Mouse (Mus musculus): ENCODE measurements at regions not wholly inside any gene's neighbourhood (a gene's known extent, or its start where the extent isn't known, plus 50 kb on each side); places are given as distances from the start of the nearest gene placed in this dataset.

DNA sequence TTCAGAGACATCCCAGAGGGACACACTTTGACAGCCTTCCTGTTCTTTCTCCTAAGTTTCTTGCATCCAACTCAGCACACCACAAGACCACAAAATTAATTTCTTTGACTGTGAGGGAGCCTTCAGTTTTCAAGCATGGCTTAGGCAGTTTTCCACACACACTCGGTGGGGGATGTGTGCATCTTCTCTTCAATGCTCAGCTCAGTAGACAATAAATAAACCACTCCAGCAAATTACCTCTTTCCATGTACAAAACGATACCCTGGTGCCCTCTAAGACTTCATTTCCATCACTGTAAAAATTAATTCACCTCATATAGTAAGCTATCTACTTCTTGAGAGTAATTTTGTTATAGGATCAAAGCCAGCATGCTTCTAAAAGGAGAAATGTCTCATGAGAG lies 184.6 kb downstream of the Samd5 start:
- Histone ChIP-seq H3K4me1 (ENCODE audit: control insufficient read depth, insufficient read depth, low read length) (no peaks in the 10 kb centered on the region; the same call in 1 of the 2 replicates), H3K9me3 (ENCODE audit: control insufficient read depth, low read length) (no peaks in the 10 kb centered on the region), H3K27ac (replicated peaks; ENCODE audit: low read depth, low read length) (no peak overlapping the region), H3K4me3 (replicated peaks; ENCODE audit: low read length) (no peak overlapping the region), H3K27me3 (ENCODE audit: control insufficient read depth, insufficient read depth, low read length) (no peaks in the 10 kb centered on the region), H3K4me2 (replicated peaks; ENCODE audit: low read depth, low read length, severe bottlenecking) (no peak overlapping the region), H3K36me3 (ENCODE audit: control insufficient read depth, insufficient read depth, low read length) (no peaks in the 10 kb centered on the region), H3K9ac (ENCODE audit: low read depth, low read length, severe bottlenecking) (no peak overlapping the region)
- ATAC-seq (ENCODE audit: low FRiP score, low read depth), result no peak
- 70% methylated on average over 2 of the region's 2 CpGs for WGBS
- no peak for TF ChIP-seq POLR2A (IDR thresholded peaks at IDR 0.05; ENCODE audit: borderline replicate concordance, extremely low read depth, insufficient read depth, insufficient read length)
- DNase-seq (ENCODE audit: low spot score), result no peak

DNA sequence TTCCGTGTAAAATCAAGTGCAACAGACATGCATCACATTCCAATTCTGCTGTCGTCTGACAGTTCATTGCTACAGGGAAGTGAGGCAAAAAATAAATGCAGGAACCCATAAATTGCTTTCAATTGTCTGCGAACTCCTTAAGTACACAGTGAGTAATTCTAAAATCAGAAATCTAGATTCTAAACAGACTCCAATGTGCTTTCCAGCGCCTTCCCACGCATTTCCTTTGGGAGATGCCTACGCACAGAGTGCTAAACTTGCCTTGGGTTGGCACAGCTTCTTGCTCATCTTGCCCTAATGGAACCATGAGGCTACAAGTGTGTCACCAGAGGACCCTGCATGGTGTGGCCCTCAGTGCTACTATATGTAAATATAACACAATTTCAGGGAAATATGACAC lies 212.6 kb downstream of the Samd5 start:
- H3K4me3 ChIP-seq (replicated peaks; ENCODE audit: low read length), result no peak overlapping the region
- no peak overlapping the region for H3K9ac ChIP-seq (ENCODE audit: low read depth, low read length, severe bottlenecking)
- TF ChIP-seq POLR2A (IDR thresholded peaks at IDR 0.05; ENCODE audit: borderline replicate concordance, extremely low read depth, insufficient read depth, insufficient read length), result no peak
- H3K4me1 ChIP-seq (ENCODE audit: control insufficient read depth, insufficient read depth, low read length), result no peaks in the 10 kb centered on the region
- no peaks in the 10 kb centered on the region for H3K9me3 ChIP-seq (ENCODE audit: control insufficient read depth, low read length)
- WGBS, result 80% methylated on average over 6 of the region's 6 CpGs
- H3K4me2 ChIP-seq (replicated peaks; ENCODE audit: low read depth, low read length, severe bottlenecking), result no peak overlapping the region
- no peaks in the 10 kb centered on the region for H3K36me3 ChIP-seq (ENCODE audit: control insufficient read depth, insufficient read depth, low read length)
- no peaks in the 10 kb centered on the region for H3K27me3 ChIP-seq (ENCODE audit: control insufficient read depth, insufficient read depth, low read length)
- ATAC-seq (ENCODE audit: low FRiP score, low read depth) (no peak), DNase-seq (ENCODE audit: low spot score) (no peak)
- no peak overlapping the region for H3K27ac ChIP-seq (replicated peaks; ENCODE audit: low read depth, low read length)

DNA sequence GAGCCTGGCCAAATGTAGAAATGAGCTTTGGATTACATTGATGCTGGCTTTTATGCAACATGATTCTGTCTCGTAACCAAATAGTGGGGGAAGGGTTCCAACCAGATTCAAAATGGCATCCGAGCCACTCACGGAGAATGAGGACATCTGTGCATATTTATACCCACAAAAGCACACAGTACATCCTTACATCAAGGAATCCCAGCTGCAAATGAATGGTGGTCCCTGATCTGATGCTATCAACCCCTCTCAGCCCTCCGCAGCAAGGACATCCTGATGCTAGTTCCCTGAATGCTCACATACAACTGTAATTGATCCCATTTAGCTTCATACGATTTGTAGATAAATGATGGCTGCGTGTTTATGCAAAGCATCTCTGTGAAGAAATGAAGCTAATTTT lies 215.9 kb downstream of the Samd5 start:
- Histone ChIP-seq H3K36me3 (ENCODE audit: control insufficient read depth, insufficient read depth, low read length) (no peaks in the 10 kb centered on the region), H3K4me2 (replicated peaks; ENCODE audit: low read depth, low read length, severe bottlenecking) (no peak overlapping the region), H3K27me3 (ENCODE audit: control insufficient read depth, insufficient read depth, low read length) (no peaks in the 10 kb centered on the region), H3K9me3 (ENCODE audit: control insufficient read depth, low read length) (no peaks in the 10 kb centered on the region), H3K27ac (replicated peaks; ENCODE audit: low read depth, low read length) (no peak overlapping the region), H3K4me3 (replicated peaks; ENCODE audit: low read length) (no peak overlapping the region), H3K9ac (ENCODE audit: low read depth, low read length, severe bottlenecking) (no peak overlapping the region), H3K4me1 (ENCODE audit: control insufficient read depth, insufficient read depth, low read length) (no peaks in the 10 kb centered on the region)
- WGBS, result 92% methylated on average over 6 of the region's 6 CpGs
- no peak for ATAC-seq (ENCODE audit: low FRiP score, low read depth)
- DNase-seq (ENCODE audit: low spot score), result no peak
- no peak for TF ChIP-seq POLR2A (IDR thresholded peaks at IDR 0.05; ENCODE audit: borderline replicate concordance, extremely low read depth, insufficient read depth, insufficient read length)

DNA sequence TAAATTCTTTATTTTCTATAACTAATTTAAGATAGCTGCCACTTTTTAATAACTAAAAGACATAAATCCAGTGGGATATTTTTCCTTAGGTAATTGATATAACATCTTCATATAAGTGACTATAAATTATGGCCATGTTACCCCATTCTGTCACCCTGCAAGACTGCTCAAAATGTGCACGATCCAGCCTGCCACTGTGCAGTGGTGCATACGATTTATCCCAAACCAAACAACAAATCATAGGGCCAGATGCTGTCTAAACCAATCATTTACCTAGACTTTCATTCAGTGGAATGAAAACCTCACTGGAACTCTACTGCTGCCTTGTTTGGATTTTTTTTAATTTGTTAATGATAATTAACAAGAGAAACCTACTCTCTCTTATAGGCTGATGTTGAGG lies 216.5 kb downstream of the Samd5 start:
- no peaks in the 10 kb centered on the region for H3K4me1 ChIP-seq (ENCODE audit: control insufficient read depth, insufficient read depth, low read length)
- 73% methylated on average over 2 of the region's 2 CpGs for WGBS
- no peak for DNase-seq (ENCODE audit: low spot score)
- H3K27ac ChIP-seq (replicated peaks; ENCODE audit: low read depth, low read length), result no peak overlapping the region
- TF ChIP-seq POLR2A (IDR thresholded peaks at IDR 0.05; ENCODE audit: borderline replicate concordance, extremely low read depth, insufficient read depth, insufficient read length), result no peak
- no peaks in the 10 kb centered on the region for H3K27me3 ChIP-seq (ENCODE audit: control insufficient read depth, insufficient read depth, low read length)
- no peak overlapping the region for H3K4me2 ChIP-seq (replicated peaks; ENCODE audit: low read depth, low read length, severe bottlenecking)
- H3K9ac ChIP-seq (ENCODE audit: low read depth, low read length, severe bottlenecking), result no peak overlapping the region
- no peak overlapping the region for H3K4me3 ChIP-seq (replicated peaks; ENCODE audit: low read length)
- H3K9me3 ChIP-seq (ENCODE audit: control insufficient read depth, low read length), result no peaks in the 10 kb centered on the region
- H3K36me3 ChIP-seq (ENCODE audit: control insufficient read depth, insufficient read depth, low read length), result no peaks in the 10 kb centered on the region
- no peak for ATAC-seq (ENCODE audit: low FRiP score, low read depth)

DNA sequence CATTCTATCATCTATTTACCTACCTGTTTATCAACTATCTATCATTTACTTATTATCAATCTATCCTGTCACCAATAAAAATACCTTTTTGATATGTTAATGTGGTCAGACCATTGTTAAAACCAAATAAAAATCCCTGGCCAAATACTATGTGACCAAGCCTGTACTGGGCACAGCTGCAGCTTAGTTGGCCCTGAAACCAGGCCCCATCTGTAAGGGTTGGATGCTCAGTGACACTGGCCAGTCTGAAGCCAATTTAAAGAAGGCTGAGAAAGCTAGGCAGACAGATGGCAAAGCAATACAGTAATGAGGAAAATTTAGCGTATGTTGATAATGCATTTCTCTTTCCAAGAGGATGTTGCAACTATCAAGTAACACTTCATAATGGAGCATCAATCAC lies 217.8 kb downstream of the Samd5 start:
- no peak for TF ChIP-seq POLR2A (IDR thresholded peaks at IDR 0.05; ENCODE audit: borderline replicate concordance, extremely low read depth, insufficient read depth, insufficient read length)
- H3K4me2 ChIP-seq (replicated peaks; ENCODE audit: low read depth, low read length, severe bottlenecking), result no peak overlapping the region
- DNase-seq (ENCODE audit: low spot score), result no peak
- no peaks in the 10 kb centered on the region for H3K36me3 ChIP-seq (ENCODE audit: control insufficient read depth, insufficient read depth, low read length)
- ATAC-seq (ENCODE audit: low FRiP score, low read depth), result no peak
- no peak overlapping the region for H3K9ac ChIP-seq (ENCODE audit: low read depth, low read length, severe bottlenecking)
- no peak overlapping the region for H3K4me3 ChIP-seq (replicated peaks; ENCODE audit: low read length)
- no peaks in the 10 kb centered on the region for H3K4me1 ChIP-seq (ENCODE audit: control insufficient read depth, insufficient read depth, low read length)
- H3K9me3 ChIP-seq (ENCODE audit: control insufficient read depth, low read length), result no peaks in the 10 kb centered on the region
- 86% methylated on average over 1 of the region's 1 CpGs for WGBS
- no peaks in the 10 kb centered on the region for H3K27me3 ChIP-seq (ENCODE audit: control insufficient read depth, insufficient read depth, low read length)
- H3K27ac ChIP-seq (replicated peaks; ENCODE audit: low read depth, low read length), result no peak overlapping the region

DNA sequence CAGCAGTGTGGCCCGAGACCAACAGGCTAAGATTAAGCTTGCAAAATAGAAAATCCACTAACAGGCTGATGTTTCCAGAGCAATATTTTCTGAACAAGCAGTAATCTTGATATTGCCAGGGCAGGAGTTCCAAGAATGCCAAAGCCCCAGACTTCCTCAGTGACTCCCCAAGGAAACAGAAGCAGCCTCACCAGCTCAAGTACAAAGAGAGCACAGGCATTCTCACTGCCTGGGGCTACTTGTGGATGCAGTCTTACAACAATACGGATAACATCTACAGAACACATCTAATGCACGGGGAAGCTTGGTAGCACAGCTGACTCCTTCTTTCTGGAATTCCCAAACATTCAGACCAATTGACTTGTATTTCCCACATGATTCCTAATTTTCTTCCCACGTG lies 235.9 kb downstream of the Samd5 start:
- H3K9ac ChIP-seq (ENCODE audit: low read depth, low read length, severe bottlenecking), result no peak overlapping the region
- no peaks in the 10 kb centered on the region for H3K9me3 ChIP-seq (ENCODE audit: control insufficient read depth, low read length)
- DNase-seq (ENCODE audit: low spot score) (no peak), ATAC-seq (ENCODE audit: low FRiP score, low read depth) (no peak)
- H3K27me3 ChIP-seq (ENCODE audit: control insufficient read depth, insufficient read depth, low read length), result no peaks in the 10 kb centered on the region
- H3K36me3 ChIP-seq (ENCODE audit: control insufficient read depth, insufficient read depth, low read length), result no peaks in the 10 kb centered on the region
- H3K4me3 ChIP-seq (replicated peaks; ENCODE audit: low read length), result no peak overlapping the region
- H3K4me1 ChIP-seq (ENCODE audit: control insufficient read depth, insufficient read depth, low read length), result no peaks in the 10 kb centered on the region
- WGBS, result 58% methylated on average over 4 of the region's 4 CpGs
- no peak overlapping the region for H3K4me2 ChIP-seq (replicated peaks; ENCODE audit: low read depth, low read length, severe bottlenecking)
- H3K27ac ChIP-seq (replicated peaks; ENCODE audit: low read depth, low read length), result no peak overlapping the region
- TF ChIP-seq POLR2A (IDR thresholded peaks at IDR 0.05; ENCODE audit: borderline replicate concordance, extremely low read depth, insufficient read depth, insufficient read length), result no peak
